Mouse (Mus musculus) midbrain, embryonic 15.5 days (tissue): ENCODE results near the gene Adi1. TPM values are rescaled to one million over a fixed set of nuclear protein-coding genes. Genes with fewer than 3 reads are reported as not detected.

Source experiments
- ATAC-seq: fragments of 200-750 bp; cut with Nextera tagmentation; replicated peaks from 2 replicates; pipeline ENCODE4 v1.8.0; 2017; ENCODE audit warnings: moderate TSS enrichment
- H3K27ac ChIP-seq: fragments of 300-500 bp; sonication (generic); 2 replicates; pipeline ENCODE4 v1.5.1; 2015; ENCODE audit warnings: mild to moderate bottlenecking, inconsistent platforms
- H3K27me3 ChIP-seq: fragments of 300-500 bp; sonication (generic); replicated peaks from 2 replicates; pipeline ENCODE4 v1.6.1; 2015; ENCODE audit warnings: inconsistent platforms
- H3K36me3 ChIP-seq: fragments of 300-500 bp; sonication (generic); replicated peaks from 2 replicates; pipeline ENCODE4 v1.6.1; 2015; ENCODE audit warnings: inconsistent platforms
- H3K4me1 ChIP-seq: fragments of 300-500 bp; sonication (generic); 2 replicates; pipeline ENCODE4 v1.6.1; 2015; ENCODE audit warnings: inconsistent platforms
- H3K4me2 ChIP-seq: fragments of 300-500 bp; sonication (generic); 2 replicates; pipeline ENCODE4 v1.6.1; 2015; ENCODE audit warnings: inconsistent platforms, mild to moderate bottlenecking, moderate library complexity
- H3K4me3 ChIP-seq: fragments of 300-500 bp; sonication (generic); 2 replicates; pipeline ENCODE4 v1.5.1; 2015; ENCODE audit warnings: mild to moderate bottlenecking, inconsistent platforms
- H3K9ac ChIP-seq: fragments of 300-500 bp; sonication (generic); 2 replicates; pipeline ENCODE4 v1.6.1; 2015; ENCODE audit warnings: mild to moderate bottlenecking, inconsistent platforms
- H3K9me3 ChIP-seq: fragments of 300-500 bp; sonication (generic); 2 replicates; pipeline ENCODE4 v1.6.1; 2016; ENCODE audit warnings: inconsistent platforms
- WGBS: fragments of 180-500 bp; shearing (Covaris S2); methylation state at CpG from one replicate; pipeline ENCODE4 v1.1.7; 2015; ENCODE audit warnings: mixed read lengths; 5-methylcytosine and 5-hydroxymethylcytosine counted together
- polyA plus RNA-seq: library from polyadenylated mRNA; unstranded; fragments of >200 nt; fragmentation: Nextera tagmentation; extraction: Ambion mirVana; gene quantifications from 2 replicates; pipeline ENCODE4 v1.2.1, GENCODE M21; 2015

Adi1 gene
- polyA plus RNA-seq, result 23.8 and 25.5 TPM in 2 replicates

DNA sequence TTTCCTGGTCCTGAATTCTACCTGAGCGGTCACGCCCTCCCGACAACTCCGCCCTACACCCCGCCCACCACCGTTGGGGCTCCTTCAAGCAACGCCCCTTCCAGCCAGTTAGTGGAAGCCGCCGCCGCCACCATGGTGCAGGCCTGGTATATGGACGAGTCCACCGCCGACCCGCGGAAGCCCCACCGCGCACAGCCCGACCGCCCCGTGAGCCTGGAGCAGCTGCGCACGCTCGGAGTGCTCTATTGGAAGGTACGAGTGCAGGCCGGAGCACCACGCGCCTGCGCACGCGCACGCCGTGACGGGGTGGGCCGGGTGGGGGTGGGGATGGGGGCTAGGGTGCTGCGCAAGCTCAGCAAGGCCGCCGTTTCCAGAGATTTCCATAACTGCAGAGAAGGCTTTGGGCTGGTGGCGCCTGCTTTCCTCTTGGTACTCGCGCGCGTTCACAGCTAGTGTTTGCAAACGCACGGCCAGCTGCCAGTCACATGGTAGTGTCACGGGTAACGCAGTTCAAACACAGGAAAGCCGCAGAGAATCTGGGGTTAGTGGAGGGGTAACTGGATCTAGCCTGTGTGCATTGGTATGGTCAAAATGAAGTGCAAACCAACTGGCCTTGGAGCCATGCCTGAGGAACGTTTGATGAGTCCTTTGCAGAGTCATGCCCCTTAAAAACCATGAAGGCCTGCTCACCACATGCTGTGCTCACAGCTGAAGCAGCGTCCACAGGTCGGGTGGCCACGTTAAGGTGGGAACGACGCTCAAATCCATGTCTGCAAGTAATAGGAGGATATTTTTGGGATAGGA lies at the start of gene Adi1:
Adi1 (plus strand) TSS at position 111 of the 804 bp plus-strand sequence.
- H3K4me1 ChIP-seq, result peaks cover 13% of the 10 kb centered on the region
- no peaks in the 10 kb centered on the region for H3K27me3 ChIP-seq
- peak within 1 kb of the TSS; percentile 54 for H3K4me2 ChIP-seq
- peak; percentile 98 for ATAC-seq
- peak within 1 kb of the TSS; percentile 52 for H3K9ac ChIP-seq
- no peaks in the 10 kb centered on the region for H3K9me3 ChIP-seq
- 1% methylated on average over 53 of the region's 53 CpGs for WGBS
- H3K4me3 ChIP-seq, result peak within 1 kb of the TSS; percentile 50
- H3K36me3 ChIP-seq, result no peaks in the 10 kb centered on the region
- peak within 1 kb of the TSS; percentile 93 for H3K27ac ChIP-seq

DNA sequence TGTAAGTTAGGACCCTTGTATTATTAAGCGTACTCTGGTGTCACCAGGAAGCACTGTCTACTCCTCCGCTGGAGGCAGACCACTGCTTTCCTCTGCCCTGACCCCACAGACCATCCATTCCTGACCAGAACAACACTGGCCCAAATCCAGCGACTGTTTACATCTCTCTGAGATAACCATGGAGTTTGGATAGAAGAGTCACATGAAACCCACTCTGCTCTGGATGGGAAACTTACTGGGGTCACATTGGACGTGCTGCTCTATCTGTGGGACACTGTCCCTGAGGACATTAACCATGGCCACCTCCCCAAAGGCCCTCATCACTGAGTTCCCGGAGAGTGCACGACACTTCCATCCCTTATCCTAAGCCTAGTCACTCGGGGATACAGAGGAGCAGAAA lies 49.6 kb upstream of the Adi1 start:
- Histone ChIP-seq H3K9ac (no peak overlapping the region), H3K27ac (no peak overlapping the region), H3K27me3 (no peaks in the 10 kb centered on the region), H3K9me3 (no peaks in the 10 kb centered on the region), H3K4me2 (no peak overlapping the region), H3K36me3 (peaks cover 14% of the 10 kb centered on the region), H3K4me3 (no peak overlapping the region), H3K4me1 (no peaks in the 10 kb centered on the region)
- WGBS, result 86% methylated on average over 7 of the region's 7 CpGs
- no peak for ATAC-seq

DNA sequence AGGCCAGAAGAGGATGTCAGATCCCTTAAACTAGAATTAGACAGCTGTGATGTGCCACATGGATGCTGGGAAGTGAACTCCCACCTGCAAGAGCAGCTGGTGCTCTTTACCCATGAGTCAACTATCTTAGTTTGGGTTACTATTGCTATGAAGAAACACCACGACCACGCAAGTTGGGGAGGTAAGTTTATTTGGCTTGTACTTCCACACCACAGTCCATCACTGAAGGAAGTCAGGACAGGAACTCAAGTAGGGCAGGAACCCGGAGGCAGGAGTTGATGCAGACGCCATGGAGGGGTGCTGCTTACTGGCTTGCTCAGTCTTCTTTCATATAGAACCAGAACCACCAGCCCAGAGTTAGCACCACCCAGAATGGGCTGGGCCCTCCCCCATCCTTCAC lies 47.9 kb upstream of the Adi1 start:
- no peak for ATAC-seq
- no peak overlapping the region for H3K27ac ChIP-seq
- peaks cover 30% of the 10 kb centered on the region for H3K36me3 ChIP-seq
- H3K9ac ChIP-seq, result no peak overlapping the region
- 0 out of 2 replicates have a peak, but pooled peaks cover under 1% of the 10 kb centered on the region for H3K4me1 ChIP-seq
- 83% methylated on average over 4 of the region's 4 CpGs for WGBS
- H3K9me3 ChIP-seq, result no peaks in the 10 kb centered on the region
- no peaks in the 10 kb centered on the region for H3K27me3 ChIP-seq
- H3K4me2 ChIP-seq, result no peak overlapping the region
- no peak overlapping the region for H3K4me3 ChIP-seq

DNA sequence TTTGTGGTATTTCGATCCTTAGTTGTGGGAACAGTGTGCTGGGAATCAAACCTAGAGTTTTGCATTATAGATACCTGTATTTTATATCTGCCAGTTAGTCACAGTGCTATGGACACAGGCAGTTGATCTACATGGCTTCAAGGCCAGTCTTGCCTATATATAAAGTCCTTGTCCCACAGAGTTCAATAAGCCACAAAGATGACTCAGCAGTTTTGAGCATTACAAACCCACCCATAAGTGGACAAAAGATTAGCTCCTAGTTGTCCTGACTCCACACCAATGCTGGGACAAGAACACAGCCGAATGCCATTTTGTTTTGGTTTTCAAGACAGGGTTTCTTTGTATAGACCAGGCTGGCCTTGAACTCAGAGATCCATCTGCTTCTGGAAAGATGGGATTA lies 46.6 kb upstream of the Adi1 start:
- Histone ChIP-seq H3K4me1 (peaks cover 12% of the 10 kb centered on the region; the same call in 1 of the 2 replicates), H3K27ac (no peak overlapping the region), H3K9me3 (no peaks in the 10 kb centered on the region), H3K27me3 (no peaks in the 10 kb centered on the region), H3K36me3 (peaks cover 43% of the 10 kb centered on the region), H3K4me2 (no peak overlapping the region), H3K9ac (no peak overlapping the region), H3K4me3 (no peak overlapping the region)
- 90% methylated on average over 2 of the region's 2 CpGs for WGBS
- ATAC-seq, result no peak

DNA sequence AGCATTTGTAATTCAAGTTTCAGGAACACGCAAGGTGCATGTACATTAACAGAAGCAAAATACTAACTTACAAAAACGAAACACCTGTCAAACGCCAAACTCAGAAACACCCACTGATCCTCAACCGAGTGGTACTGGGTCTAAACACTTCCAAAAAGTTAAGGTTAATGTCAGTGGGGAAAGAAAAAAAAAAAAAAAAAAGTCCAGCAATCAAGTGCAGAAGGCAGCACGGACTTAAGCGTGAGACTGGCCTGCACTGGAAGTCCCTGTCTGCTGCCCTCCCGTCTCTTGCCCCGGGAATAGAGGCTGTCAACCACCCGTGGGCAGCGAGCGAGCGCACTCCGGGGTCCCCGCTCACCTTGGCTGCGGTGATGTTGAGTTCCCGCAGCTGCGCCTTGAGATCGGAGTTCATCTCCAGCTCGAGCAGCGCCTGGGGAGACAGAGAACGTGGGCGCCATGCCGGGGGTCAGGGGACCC lies 39.9 kb upstream of the Adi1 start:
- WGBS, result 2% methylated on average over 23 of the region's 23 CpGs
- H3K27ac ChIP-seq, result peak overlapping the region; percentile 87
- H3K27me3 ChIP-seq, result no peaks in the 10 kb centered on the region
- peaks cover 28% of the 10 kb centered on the region for H3K4me1 ChIP-seq
- peak overlapping the region; percentile 61 for H3K4me2 ChIP-seq
- peaks cover 34% of the 10 kb centered on the region for H3K36me3 ChIP-seq
- H3K4me3 ChIP-seq, result peak overlapping the region; percentile 77
- peak overlapping the region; percentile 97 for H3K9ac ChIP-seq
- ATAC-seq, result peak; percentile 41
- no peaks in the 10 kb centered on the region for H3K9me3 ChIP-seq

DNA sequence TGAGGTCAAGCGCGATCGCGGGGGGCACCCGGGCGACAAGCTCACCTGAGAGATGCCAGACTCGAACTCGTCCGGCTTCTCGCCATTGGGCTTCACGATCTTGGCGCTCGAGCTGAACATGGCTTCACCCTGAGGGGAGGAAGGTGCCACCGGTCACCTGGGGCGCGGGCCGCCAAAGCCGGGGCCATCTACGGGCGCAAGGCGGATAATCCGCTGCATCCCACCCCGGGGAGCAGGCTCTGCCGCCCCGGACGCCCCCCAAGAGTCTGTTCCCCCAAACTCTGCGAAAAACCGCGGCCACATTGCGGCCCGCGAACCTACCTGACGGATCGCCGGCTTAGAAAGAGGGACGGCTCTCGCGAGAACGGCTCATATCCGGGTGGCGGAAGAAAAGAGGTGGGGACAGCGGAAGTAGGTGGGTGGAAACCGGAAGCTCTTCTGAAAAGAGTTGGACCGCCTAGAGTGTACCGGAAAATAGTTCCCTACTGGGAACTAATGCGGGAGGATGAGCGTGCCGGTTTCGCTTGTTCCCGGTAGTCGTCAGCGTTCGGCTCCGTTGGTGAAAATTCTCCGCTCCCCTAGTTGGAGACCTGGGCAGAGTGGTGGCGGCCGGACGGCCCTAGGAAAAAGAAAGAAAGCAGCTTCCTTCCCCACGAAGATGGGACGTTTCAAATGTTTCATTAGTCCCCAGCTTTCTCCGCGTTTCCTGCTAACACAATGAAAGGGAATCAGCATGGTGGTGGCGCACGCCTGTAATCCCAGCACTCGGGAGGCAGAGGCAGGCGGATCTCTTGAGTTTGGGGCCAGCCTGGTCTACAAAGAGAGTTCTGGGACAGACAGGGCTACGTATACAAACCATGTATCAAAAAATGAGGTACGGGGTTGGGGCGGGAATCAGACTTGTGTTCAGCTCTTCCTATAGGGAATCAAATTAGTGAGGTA lies 39.2 kb upstream of the Adi1 start, which contains the start of gene Rps7:
Rps7 (minus strand) TSS at position 419 of the 942 bp plus-strand sequence.
- H3K9ac ChIP-seq, result peak within 1 kb of the TSS; percentile 97
- H3K27ac ChIP-seq, result peak within 1 kb of the TSS; percentile 87
- no peaks in the 10 kb centered on the region for H3K9me3 ChIP-seq
- H3K4me3 ChIP-seq, result peak within 1 kb of the TSS; percentile 77
- ATAC-seq, result peak; percentile 98
- H3K27me3 ChIP-seq, result no peaks in the 10 kb centered on the region
- H3K4me2 ChIP-seq, result peak within 1 kb of the TSS; percentile 61
- H3K4me1 ChIP-seq, result peaks cover 28% of the 10 kb centered on the region
- WGBS, result 4% methylated on average over 69 of the region's 69 CpGs
- peaks cover 27% of the 10 kb centered on the region for H3K36me3 ChIP-seq

DNA sequence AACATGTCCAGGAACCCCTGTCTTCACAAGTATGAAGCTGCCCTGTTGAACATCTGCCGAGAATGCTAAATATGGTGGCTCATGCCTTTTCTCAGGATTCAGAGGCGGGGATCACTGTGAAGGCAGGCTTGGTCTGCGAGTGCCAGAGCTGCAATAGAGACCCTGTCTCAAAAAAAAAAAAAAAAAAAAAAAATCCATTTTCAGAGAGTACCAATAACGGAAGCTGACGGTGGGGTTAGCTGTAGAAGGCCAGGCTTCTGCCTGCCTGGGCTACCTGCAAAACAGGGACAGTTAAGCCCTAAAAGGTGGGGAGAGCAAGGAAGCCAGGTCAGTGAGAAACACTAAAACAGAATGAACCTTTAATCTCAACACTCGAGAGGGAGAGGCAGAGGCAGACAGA lies 38.5 kb upstream of the Adi1 start:
- Histone ChIP-seq H3K27me3 (no peaks in the 10 kb centered on the region), H3K4me3 (peak overlapping the region; percentile 77; the same call in 1 of the 2 replicates), H3K36me3 (peaks cover 20% of the 10 kb centered on the region), H3K4me2 (peak overlapping the region; percentile 51), H3K9me3 (no peaks in the 10 kb centered on the region), H3K4me1 (peaks cover 28% of the 10 kb centered on the region), H3K27ac (no peak overlapping the region), H3K9ac (no peak overlapping the region)
- 93% methylated on average over 6 of the region's 6 CpGs for WGBS
- no peak for ATAC-seq

DNA sequence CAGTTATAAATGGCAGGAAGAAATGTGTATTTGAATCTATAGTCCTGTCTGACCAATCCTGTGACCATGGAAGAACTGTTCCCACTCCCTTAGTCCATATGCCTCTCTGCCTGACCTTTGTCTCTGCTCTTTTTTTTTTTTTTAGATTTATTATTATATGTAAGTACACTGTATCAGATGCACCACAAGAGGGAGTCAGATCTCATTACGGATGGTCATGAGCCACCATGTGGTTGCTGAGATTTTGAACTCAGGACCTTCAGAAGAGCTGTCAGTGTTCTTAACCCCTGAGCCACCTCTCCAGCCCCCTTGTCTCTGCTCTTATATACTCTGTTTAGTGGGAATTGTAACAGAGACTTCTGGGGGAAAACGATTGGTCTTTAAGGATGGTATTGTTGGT lies 36.3 kb upstream of the Adi1 start:
- no peaks in the 10 kb centered on the region for H3K27me3 ChIP-seq
- H3K4me1 ChIP-seq, result peaks cover 13% of the 10 kb centered on the region
- no peak overlapping the region for H3K4me2 ChIP-seq
- H3K27ac ChIP-seq, result no peak overlapping the region
- ATAC-seq, result no peak
- H3K9ac ChIP-seq, result no peak overlapping the region
- H3K4me3 ChIP-seq, result no peak overlapping the region
- no peaks in the 10 kb centered on the region for H3K9me3 ChIP-seq
- WGBS, result 75% methylated on average over 2 of the region's 2 CpGs
- H3K36me3 ChIP-seq, result no peaks in the 10 kb centered on the region

DNA sequence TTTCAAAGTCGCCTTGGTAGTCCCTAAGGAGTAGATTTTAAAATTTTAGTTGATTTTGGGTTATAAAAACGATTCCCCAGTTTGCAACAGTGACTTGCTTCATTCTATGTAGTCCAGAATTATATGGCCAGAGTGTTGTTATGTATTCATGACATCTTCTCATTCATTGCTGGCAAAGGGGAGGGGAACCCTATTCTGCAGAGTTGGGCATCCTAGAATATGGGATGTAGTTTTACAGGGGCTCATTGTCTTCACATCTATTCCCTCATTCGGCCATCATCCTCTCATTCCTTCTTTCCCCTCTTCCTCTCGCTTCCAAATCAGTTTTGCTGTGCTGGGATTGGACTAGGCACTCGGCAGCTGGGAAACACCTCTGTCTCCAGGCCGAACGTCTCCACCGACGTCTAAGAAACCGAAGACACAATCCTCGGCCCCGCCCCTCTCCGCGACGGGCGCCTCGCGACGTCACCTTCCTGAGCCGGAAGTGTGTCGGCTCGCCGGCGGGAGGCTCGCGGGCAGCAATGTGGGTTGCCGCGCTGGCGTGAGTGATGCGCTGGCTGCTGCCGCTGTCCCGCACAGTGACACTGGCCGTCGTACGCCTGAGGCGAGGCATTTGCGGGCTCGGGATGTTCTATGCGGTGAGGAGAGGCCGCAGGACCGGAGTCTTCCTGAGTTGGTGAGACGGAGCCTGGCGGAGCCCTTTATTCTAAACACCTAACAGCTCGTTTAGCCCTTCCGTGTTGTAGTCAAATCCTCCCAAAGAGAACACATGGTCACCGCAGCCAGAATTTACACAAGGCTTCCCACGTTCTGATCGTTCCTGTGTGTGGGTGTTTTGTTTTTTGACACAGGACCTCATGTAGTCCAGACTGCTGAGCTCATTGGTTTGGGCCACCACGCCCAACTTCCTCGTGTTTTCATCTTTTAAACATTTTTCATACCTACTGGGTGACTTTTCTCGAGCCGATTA lies 25.6 kb upstream of the Adi1 start, which contains the start of gene Rnaseh1:
Rnaseh1 (plus strand) TSS at position 462 of the 970 bp plus-strand sequence.
- Histone ChIP-seq H3K27ac (peak within 1 kb of the TSS; percentile 90), H3K27me3 (0 out of 2 replicates have a peak, but pooled peaks cover 5% of the 10 kb centered on the region), H3K4me1 (peaks cover 15% of the 10 kb centered on the region), H3K9me3 (no peaks in the 10 kb centered on the region), H3K4me3 (peak within 1 kb of the TSS; percentile 79), H3K9ac (peak within 1 kb of the TSS; percentile 70), H3K4me2 (peak within 1 kb of the TSS; percentile 60), H3K36me3 (peaks cover 9% of the 10 kb centered on the region; the same call in 1 of the 2 replicates)
- 1% methylated on average over 52 of the region's 52 CpGs for WGBS
- ATAC-seq, result peak; percentile 98

DNA sequence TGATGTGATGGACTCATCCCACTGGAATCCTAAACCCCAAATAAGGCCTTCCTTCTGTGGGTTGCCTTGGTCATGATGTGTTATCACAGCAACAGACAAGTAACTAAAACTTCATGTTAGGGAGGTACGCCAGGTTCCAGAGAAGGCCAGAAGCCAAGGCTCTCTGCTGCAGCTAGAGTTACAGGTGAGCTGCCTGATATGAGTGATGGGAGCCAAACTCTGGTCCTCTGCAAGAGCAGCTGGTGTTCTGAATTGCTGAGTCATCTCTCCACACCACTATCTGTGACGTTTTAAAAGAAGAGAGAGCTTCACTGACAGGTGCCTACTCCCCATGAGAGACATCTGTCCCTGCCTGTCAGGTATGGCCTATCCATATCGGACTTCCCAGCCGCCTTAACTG lies 12.4 kb upstream of the Adi1 start:
- no peak for ATAC-seq
- no peak overlapping the region for H3K4me3 ChIP-seq
- whole genome bisulfite sequencing, result 89% methylated on average over 4 of the region's 4 CpGs
- peaks cover 25% of the 10 kb centered on the region for H3K36me3 ChIP-seq
- no peak overlapping the region for H3K4me2 ChIP-seq
- H3K9me3 ChIP-seq, result no peaks in the 10 kb centered on the region
- H3K27ac ChIP-seq, result no peak overlapping the region
- H3K27me3 ChIP-seq, result no peaks in the 10 kb centered on the region
- no peaks in the 10 kb centered on the region for H3K4me1 ChIP-seq
- H3K9ac ChIP-seq, result no peak overlapping the region

DNA sequence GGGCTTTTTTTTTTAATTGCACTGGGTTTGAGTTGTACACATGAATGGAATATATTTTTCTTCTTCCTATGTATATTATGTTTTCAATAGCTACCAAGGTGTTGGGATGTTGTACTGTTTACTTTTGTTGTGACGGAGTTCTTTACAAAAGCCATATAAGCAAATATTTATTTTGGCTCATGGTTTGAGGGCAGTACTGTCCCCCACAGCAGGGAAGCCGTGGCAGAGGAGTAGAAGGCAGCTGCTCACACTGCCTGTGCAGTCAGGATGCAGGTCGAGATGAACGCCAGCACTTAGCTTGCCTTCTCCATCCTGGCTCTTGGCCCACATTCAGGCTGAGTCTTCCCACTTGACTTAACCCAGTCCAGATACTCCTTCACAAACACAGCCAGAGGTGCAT lies 8.3 kb upstream of the Adi1 start:
- no peak for ATAC-seq
- WGBS, result 80% methylated on average over 4 of the region's 4 CpGs
- Histone ChIP-seq H3K9me3 (no peaks in the 10 kb centered on the region), H3K9ac (no peak overlapping the region), H3K27me3 (no peaks in the 10 kb centered on the region), H3K4me2 (no peak overlapping the region), H3K27ac (no peak overlapping the region), H3K4me1 (no peaks in the 10 kb centered on the region), H3K36me3 (no peaks in the 10 kb centered on the region), H3K4me3 (no peak overlapping the region)
